Mouse (Mus musculus) stomach, embryonic 16.5 days (tissue): ENCODE data around the gene Mcu. TPM values are rescaled to one million over a fixed set of nuclear protein-coding genes. Genes with fewer than 3 reads are reported as not detected.

ENCODE experiments used
- ATAC-seq: fragments of 200-750 bp; cut with Nextera tagmentation; 2 replicates; pipeline ENCODE4 v1.8.0; 2017; ENCODE audit warnings: moderate number of reproducible peaks, moderate TSS enrichment; ENCODE audit not compliant: insufficient read depth, low FRiP score
- H3K27ac ChIP-seq: fragments of 300-500 bp; sonication (generic); 2 replicates; pipeline ENCODE4 v1.5.1; 2014; ENCODE audit warnings: low read length
- H3K27me3 ChIP-seq: fragments of 300-500 bp; sonication (generic); 2 replicates; pipeline ENCODE4 v1.6.1; 2014; ENCODE audit warnings: low read length, control low read depth, mixed read lengths; ENCODE audit not compliant: control insufficient read depth, insufficient read depth
- H3K36me3 ChIP-seq: fragments of 300-500 bp; sonication (generic); 2 replicates; pipeline ENCODE4 v1.6.1; 2014; ENCODE audit warnings: low read length; ENCODE audit not compliant: control insufficient read depth, insufficient read depth
- H3K4me1 ChIP-seq: fragments of 300-500 bp; sonication (generic); 2 replicates; pipeline ENCODE4 v1.6.1; 2014; ENCODE audit warnings: low read length, control low read depth, mixed read lengths; ENCODE audit not compliant: control insufficient read depth, insufficient read depth
- H3K4me2 ChIP-seq: fragments of 300-500 bp; sonication (generic); 2 replicates; pipeline ENCODE4 v1.6.1; 2014; ENCODE audit warnings: low read depth, low read length, mixed read lengths
- H3K4me3 ChIP-seq: fragments of 300-500 bp; sonication (generic); replicated peaks from 2 replicates; pipeline ENCODE4 v1.5.1; 2014; ENCODE audit warnings: mild to moderate bottlenecking, low read length
- H3K9ac ChIP-seq: fragments of 300-500 bp; sonication (generic); 2 replicates; pipeline ENCODE4 v1.6.1; 2014; ENCODE audit warnings: low read length
- H3K9me3 ChIP-seq: fragments of 300-500 bp; sonication (generic); replicated peaks from 2 replicates; pipeline ENCODE4 v1.6.1; 2016; ENCODE audit warnings: low read length, control low read depth; ENCODE audit not compliant: control insufficient read depth
- WGBS: fragments of 180-500 bp; shearing (Covaris S2); extraction: QIAGEN DNeasy Blood & Tissue Kit; methylation state at CpG from one replicate; pipeline ENCODE4 v1.1.7; 2014; 5-methylcytosine and 5-hydroxymethylcytosine counted together
- polyA plus RNA-seq: library from polyadenylated mRNA; unstranded; fragments of >200 nt; fragmentation: Nextera tagmentation; extraction: Ambion mirVana; gene quantifications from 2 replicates; pipeline ENCODE4 v1.2.1, GENCODE M21; 2015

The Mcu gene
- polyA plus RNA-seq, 1 experiment from 2014 or later = 60.0 TPM

DNA sequence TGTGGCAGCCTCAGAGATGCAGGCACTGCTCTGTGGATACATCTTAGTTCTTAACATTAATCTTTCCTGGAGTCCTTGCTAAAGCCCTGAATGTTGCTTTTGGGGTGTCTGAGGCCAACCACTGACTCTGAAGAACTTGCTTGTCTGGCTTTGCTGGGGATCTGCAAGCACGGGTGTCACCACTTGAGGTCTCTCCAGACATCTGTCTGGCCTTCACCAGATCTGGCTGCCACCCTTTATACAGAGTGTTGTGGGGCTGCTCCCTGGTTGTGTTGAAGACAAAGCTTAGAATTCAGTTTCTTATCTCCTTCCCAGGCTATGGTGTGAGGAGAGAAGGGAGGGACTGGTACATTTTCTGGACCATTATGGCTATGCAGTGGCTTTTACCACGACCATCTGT, 122.4 kb downstream of the Mcu start:
- 45% methylated on average over 2 of the region's 2 CpGs for WGBS

DNA sequence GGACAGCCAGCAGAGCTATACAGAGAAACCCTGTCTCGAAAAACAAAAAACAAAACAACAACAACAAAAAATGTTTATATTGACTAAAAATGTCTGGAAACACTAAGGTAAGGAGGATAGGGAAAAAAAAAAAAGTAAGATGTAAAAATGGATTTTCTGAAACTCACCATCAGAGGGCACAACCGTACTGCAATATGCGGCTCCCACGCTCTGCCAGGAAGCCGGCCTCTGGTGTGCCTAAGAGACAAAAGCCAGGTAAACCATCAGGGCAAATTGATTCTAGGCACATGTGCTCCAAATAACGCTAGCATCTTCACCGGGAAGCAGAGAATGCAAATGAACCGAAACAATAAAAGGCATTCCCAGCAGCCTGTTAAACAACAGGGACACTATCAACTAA, 125.6 kb downstream of the Mcu start:
- H3K27me3 ChIP-seq = no peaks in the 10 kb centered on the region
- no peak overlapping the region for H3K4me3 ChIP-seq
- no peak overlapping the region for H3K9ac ChIP-seq
- H3K4me2 ChIP-seq = no peak overlapping the region
- H3K27ac ChIP-seq = no peak overlapping the region
- no peak for ATAC-seq
- no peaks in the 10 kb centered on the region; the same call in 1 of the 2 replicates for H3K4me1 ChIP-seq
- H3K9me3 ChIP-seq = no peaks in the 10 kb centered on the region
- WGBS = 80% methylated on average over 8 of the region's 8 CpGs
- H3K36me3 ChIP-seq = peaks cover 3% of the 10 kb centered on the region

More for the DNA sequence above, 122.4 kb downstream of the Mcu start:
- Histone ChIP-seq H3K9me3 (no peaks in the 10 kb centered on the region), H3K36me3 (no peaks in the 10 kb centered on the region), H3K4me3 (no peak overlapping the region), H3K4me2 (no peak overlapping the region), H3K27me3 (no peaks in the 10 kb centered on the region), H3K4me1 (no peaks in the 10 kb centered on the region; the same call in 1 of the 2 replicates), H3K9ac (no peak overlapping the region), H3K27ac (no peak overlapping the region)
- ATAC-seq = no peak

DNA sequence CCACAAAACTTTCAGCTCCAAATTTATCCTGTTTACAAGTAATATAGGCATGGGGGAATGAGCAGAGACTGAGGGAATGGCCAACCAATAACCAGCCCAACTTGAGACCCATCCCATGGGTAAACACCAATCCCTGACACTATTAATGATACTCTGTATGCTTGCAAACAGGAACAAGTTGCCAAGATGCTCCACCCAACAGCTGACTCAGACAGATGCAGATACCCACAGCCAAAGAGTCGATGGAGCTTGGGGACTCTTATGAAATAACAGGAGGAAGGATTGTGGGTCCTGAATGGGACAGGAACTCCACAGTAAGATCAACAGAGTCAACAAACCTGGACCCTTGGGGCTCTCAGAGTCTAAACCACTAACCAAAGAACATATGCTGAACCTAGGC, 127.1 kb downstream of the Mcu start:
- 86% methylated on average over 1 of the region's 1 CpGs for WGBS
- no peak overlapping the region for H3K27ac ChIP-seq

DNA sequence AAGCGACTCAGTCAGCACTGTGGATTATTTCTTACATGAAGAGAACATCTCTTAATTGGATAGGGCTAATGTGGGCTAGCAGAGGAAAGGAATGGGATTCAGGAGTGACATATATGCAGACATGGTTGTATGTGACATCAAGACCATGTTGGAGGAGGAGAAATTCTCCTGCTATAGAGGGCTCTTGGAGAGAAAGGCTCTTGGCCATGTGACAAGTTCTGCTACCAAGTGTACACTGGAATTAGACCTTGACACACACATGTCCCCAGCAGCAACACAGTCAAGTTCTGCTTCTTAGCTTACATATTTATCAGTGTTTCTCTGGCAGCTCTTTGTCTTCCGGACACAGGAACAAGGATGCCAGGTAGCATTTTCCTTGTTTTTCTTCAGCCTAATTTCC, 129.1 kb downstream of the Mcu start:
- no peaks in the 10 kb centered on the region for H3K27me3 ChIP-seq
- WGBS = 84% methylated on average over 2 of the region's 2 CpGs
- H3K9me3 ChIP-seq = no peaks in the 10 kb centered on the region
- peaks cover 3% of the 10 kb centered on the region for H3K36me3 ChIP-seq
- no peak overlapping the region for H3K27ac ChIP-seq
- no peak overlapping the region for H3K4me3 ChIP-seq
- no peak for ATAC-seq
- H3K4me1 ChIP-seq = no peaks in the 10 kb centered on the region
- no peak overlapping the region for H3K9ac ChIP-seq
- no peak overlapping the region for H3K4me2 ChIP-seq

More for the DNA sequence above, 127.1 kb downstream of the Mcu start:
- Histone ChIP-seq H3K36me3 (peaks cover 3% of the 10 kb centered on the region), H3K4me1 (no peaks in the 10 kb centered on the region), H3K4me3 (no peak overlapping the region), H3K9me3 (no peaks in the 10 kb centered on the region), H3K9ac (no peak overlapping the region), H3K27me3 (no peaks in the 10 kb centered on the region), H3K4me2 (no peak overlapping the region)
- ATAC-seq = no peak

DNA sequence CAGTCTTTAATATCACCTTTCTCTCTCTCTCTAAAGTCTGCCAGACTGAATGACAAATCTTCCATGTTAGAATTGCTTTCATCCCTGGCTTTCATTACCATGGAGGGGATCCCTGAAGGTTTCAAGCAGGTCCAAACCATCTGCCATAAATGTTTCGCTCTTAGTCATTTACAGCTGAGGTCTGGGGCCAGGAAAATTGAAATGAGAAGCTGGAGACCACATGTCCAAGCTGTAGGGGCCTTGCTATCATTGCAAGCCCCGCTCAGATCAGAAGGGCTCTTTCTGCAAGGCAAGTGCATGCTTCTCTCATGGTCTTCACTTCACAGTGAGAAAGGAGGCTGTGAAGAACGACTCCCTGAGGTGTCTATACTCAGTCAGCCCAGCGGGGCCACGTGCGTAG, 132.2 kb downstream of the Mcu start:
- 90% methylated on average over 6 of the region's 6 CpGs for WGBS

DNA sequence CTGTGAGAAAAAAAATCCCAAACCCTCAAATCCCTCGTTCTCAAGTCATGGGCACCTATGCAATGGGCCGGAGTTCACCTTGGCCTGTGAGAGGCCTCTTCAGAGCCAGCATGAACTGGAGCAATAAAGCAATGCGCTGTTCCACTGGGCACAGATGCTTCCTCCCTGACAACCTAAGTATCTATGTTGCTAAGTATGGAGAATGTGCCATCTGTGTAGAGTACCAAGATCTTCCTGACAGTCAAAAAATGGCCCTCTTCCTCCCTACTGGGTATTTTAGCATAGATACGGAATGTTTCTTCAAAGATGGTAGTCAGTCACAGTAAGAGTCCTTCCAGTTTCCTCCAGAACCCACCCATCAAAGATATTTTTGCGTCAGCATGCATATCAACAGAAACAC, 135.1 kb downstream of the Mcu start:
- Histone ChIP-seq H3K36me3 (no peaks in the 10 kb centered on the region), H3K27me3 (no peaks in the 10 kb centered on the region), H3K4me2 (no peak overlapping the region), H3K4me3 (no peak overlapping the region), H3K4me1 (no peaks in the 10 kb centered on the region), H3K27ac (no peak overlapping the region), H3K9ac (no peak overlapping the region), H3K9me3 (peaks cover 8% of the 10 kb centered on the region; the same call in 1 of the 2 replicates)
- 94% methylated on average over 5 of the region's 5 CpGs for WGBS
- no peak for ATAC-seq

More for the DNA sequence above, 132.2 kb downstream of the Mcu start:
- Histone ChIP-seq H3K27ac (no peak overlapping the region), H3K36me3 (peaks cover 3% of the 10 kb centered on the region), H3K9ac (no peak overlapping the region), H3K4me2 (no peak overlapping the region), H3K4me1 (no peaks in the 10 kb centered on the region), H3K9me3 (no peaks in the 10 kb centered on the region), H3K4me3 (no peak overlapping the region), H3K27me3 (no peaks in the 10 kb centered on the region)
- no peak for ATAC-seq

DNA sequence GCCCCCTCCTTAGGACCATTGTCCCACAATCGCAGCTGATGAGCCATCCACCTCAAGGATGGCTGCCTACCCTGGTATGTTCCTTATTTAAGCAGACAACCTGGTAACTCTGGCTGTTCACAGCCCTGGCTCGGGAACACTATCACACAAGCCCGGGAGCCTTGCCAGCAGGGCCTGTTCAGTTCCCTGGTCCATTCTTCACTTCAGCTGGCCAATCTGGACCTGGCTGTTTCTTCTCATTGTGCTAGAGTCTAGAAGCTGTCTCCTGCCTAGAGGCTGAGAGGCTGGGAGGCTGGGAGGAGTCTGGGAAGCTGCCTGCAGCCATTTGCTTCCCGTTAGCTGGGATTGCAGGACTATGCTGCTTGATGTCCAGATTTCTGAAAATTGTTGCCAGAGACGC, 146.0 kb downstream of the Mcu start:
- H3K4me2 ChIP-seq = no peak overlapping the region
- H3K4me3 ChIP-seq = no peak overlapping the region
- no peak for ATAC-seq
- 68% methylated on average over 5 of the region's 5 CpGs for WGBS
- H3K9me3 ChIP-seq = no peaks in the 10 kb centered on the region
- no peak overlapping the region for H3K9ac ChIP-seq
- H3K36me3 ChIP-seq = no peaks in the 10 kb centered on the region
- H3K27ac ChIP-seq = no peak overlapping the region
- no peaks in the 10 kb centered on the region for H3K27me3 ChIP-seq
- no peaks in the 10 kb centered on the region for H3K4me1 ChIP-seq

DNA sequence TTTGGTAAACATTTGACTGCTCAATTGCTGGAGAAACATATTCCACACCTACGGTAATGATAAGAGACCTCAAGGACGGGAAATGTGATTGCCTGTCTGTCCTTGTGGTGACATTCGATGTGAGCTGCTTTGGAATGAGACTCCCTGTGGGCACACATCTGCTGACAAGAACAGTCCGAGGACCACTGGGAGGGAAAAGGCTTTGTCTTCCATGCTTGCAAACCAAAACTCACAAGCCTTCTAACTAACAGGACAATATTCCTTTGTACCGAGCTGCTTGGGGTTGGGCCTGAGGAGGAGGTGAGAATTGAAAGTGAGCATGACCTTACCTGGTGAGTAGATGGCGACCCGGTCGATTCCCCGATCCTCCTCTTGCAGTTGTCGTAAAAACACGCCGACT, 149.2 kb downstream of the Mcu start:
- 90% methylated on average over 12 of the region's 12 CpGs for WGBS
- Histone ChIP-seq H3K4me2 (no peak overlapping the region), H3K27ac (no peak overlapping the region), H3K27me3 (no peaks in the 10 kb centered on the region), H3K4me1 (no peaks in the 10 kb centered on the region), H3K4me3 (no peak overlapping the region), H3K36me3 (no peaks in the 10 kb centered on the region), H3K9me3 (no peaks in the 10 kb centered on the region), H3K9ac (no peak overlapping the region)
- ATAC-seq = no peak

DNA sequence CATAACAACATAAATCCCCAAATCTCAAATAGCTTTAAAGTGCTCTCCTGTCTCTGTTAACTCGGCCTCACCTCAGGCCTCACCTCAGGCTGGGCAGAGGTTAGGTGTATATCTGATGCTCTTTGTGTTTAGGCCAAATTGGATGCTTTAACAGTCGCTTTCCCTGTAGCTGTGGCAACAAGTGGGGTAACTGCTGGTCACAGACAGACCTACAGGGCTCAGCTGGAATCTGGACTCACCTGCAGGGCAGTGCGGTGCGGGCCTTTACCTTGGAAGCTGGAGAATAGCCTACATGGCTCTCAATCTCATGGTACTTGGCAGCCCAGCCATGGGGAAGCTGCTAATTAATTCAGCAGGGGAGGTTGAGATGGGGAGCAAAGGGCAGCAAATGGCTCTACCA, 149.9 kb downstream of the Mcu start:
- no peak for ATAC-seq
- no peak overlapping the region for H3K4me3 ChIP-seq
- H3K36me3 ChIP-seq = no peaks in the 10 kb centered on the region
- H3K4me2 ChIP-seq = no peak overlapping the region
- no peak overlapping the region for H3K9ac ChIP-seq
- 82% methylated on average over 4 of the region's 4 CpGs for WGBS
- no peaks in the 10 kb centered on the region for H3K4me1 ChIP-seq
- no peaks in the 10 kb centered on the region for H3K9me3 ChIP-seq
- no peaks in the 10 kb centered on the region for H3K27me3 ChIP-seq
- no peak overlapping the region for H3K27ac ChIP-seq

DNA sequence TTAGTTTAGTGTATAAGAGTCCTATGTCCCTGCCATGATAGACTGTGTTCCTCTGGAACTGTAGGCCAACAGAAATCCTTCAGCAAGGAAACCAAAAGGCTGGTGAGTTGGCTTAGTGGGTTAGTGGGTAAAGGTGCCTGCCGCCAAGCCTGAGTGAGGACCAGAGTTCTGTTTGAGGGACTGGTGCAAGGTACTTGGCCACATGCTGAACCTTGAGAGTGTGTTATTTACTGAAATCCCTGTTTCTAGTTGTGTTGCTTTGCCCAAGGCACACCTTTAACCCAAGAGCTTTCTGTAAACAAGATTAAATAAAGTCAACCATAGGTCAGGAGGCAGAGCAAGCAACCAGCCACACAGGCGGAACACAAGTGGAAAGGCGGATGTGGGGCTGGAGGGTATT, 150.9 kb downstream of the Mcu start:
- H3K36me3 ChIP-seq = no peaks in the 10 kb centered on the region
- no peak overlapping the region for H3K4me3 ChIP-seq
- WGBS = 72% methylated on average over 3 of the region's 3 CpGs
- no peaks in the 10 kb centered on the region for H3K27me3 ChIP-seq
- H3K9me3 ChIP-seq = no peaks in the 10 kb centered on the region
- H3K4me2 ChIP-seq = no peak overlapping the region
- H3K27ac ChIP-seq = no peak overlapping the region
- H3K4me1 ChIP-seq = no peaks in the 10 kb centered on the region
- H3K9ac ChIP-seq = no peak overlapping the region
- ATAC-seq = no peak
